Mouse (Mus musculus) cortical plate, adult 2 months (tissue): ENCODE measurements around the gene Plb1.

Experiments used
- CTCF ChIP-seq: fragments of 200-500 bp; IDR thresholded peaks from 2 replicates; pipeline ENCODE4 v1.5.1; 2011; ENCODE audit warnings: mild to moderate bottlenecking, control low read depth, low read length; ENCODE audit not compliant: insufficient read depth; ENCODE audit errors: extremely low read depth
- POLR2A ChIP-seq: fragments of 200-500 bp; IDR thresholded peaks from 2 replicates; pipeline ENCODE4 v1.6.1; 2011; ENCODE audit warnings: mild to moderate bottlenecking, low read length, control low read depth; ENCODE audit not compliant: insufficient read depth; ENCODE audit errors: extremely low read depth

GRCm38 (mm10) chr5:32286315-32286714 lies 53.8 kb downstream of the Plb1 start:
- TF ChIP-seq CTCF = no peak
- no peak for TF ChIP-seq POLR2A
